Mouse (Mus musculus) cortical plate, adult 2 months (tissue): ENCODE results near the gene Dpagt1.

Experiments
- CTCF ChIP-seq: fragments of 200-500 bp; IDR thresholded peaks from 2 replicates; pipeline ENCODE4 v1.5.1; 2011; ENCODE audit warnings: mild to moderate bottlenecking, control low read depth, low read length; ENCODE audit not compliant: insufficient read depth; ENCODE audit errors: extremely low read depth
- POLR2A ChIP-seq: fragments of 200-500 bp; IDR thresholded peaks from 2 replicates; pipeline ENCODE4 v1.6.1; 2011; ENCODE audit warnings: mild to moderate bottlenecking, low read length, control low read depth; ENCODE audit not compliant: insufficient read depth; ENCODE audit errors: extremely low read depth

DNA sequence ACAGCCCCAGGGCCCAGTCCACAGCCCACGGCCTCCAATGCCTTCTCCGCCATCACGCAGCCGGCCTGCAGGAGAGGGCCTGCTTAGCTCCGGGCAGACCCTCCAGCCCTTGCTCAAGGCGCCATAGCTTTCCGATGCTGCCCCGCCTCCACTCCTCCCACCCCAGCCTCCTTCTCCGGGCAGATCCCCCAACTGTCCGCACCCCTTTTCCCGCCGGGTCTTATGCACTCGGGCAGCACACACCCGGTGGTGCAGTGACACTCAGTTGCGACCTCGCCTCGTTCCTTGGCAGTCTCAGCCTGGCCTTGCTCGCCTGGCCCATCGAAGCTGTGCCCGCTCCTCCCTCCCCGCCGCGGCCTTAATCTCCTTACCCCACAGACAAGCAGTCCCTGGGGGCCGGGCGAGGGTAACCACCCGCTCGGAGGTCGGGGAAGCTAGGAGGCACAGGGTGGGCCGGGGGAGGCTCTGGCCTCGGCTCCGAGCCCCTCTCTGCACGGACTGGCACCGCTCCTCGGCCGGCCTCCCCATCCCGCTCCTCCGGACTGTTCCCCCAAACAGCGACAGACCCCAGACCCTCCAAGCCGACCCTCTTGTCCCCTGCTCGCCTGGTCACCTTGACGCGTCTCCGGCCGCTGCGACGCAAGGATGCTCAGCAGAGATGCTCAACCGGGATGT is 38.3 kb upstream of the Dpagt1 start:
- TF ChIP-seq POLR2A: no peak
- no peak for TF ChIP-seq CTCF
